Mouse (Mus musculus) bone marrow macrophage, adult 2 months (primary cell): ENCODE data around the gene Ovca2.

Experiments
- CTCF ChIP-seq: IDR thresholded peaks from 2 replicates; pipeline ENCODE4 v1.5.1; 2012; ENCODE audit warnings: low read depth, mild to moderate bottlenecking, low read length, moderate library complexity
- POLR2A ChIP-seq: IDR thresholded peaks from 2 replicates; pipeline ENCODE4 v1.6.1; 2012; ENCODE audit warnings: mild to moderate bottlenecking, low read depth, low read length, borderline replicate concordance

DNA sequence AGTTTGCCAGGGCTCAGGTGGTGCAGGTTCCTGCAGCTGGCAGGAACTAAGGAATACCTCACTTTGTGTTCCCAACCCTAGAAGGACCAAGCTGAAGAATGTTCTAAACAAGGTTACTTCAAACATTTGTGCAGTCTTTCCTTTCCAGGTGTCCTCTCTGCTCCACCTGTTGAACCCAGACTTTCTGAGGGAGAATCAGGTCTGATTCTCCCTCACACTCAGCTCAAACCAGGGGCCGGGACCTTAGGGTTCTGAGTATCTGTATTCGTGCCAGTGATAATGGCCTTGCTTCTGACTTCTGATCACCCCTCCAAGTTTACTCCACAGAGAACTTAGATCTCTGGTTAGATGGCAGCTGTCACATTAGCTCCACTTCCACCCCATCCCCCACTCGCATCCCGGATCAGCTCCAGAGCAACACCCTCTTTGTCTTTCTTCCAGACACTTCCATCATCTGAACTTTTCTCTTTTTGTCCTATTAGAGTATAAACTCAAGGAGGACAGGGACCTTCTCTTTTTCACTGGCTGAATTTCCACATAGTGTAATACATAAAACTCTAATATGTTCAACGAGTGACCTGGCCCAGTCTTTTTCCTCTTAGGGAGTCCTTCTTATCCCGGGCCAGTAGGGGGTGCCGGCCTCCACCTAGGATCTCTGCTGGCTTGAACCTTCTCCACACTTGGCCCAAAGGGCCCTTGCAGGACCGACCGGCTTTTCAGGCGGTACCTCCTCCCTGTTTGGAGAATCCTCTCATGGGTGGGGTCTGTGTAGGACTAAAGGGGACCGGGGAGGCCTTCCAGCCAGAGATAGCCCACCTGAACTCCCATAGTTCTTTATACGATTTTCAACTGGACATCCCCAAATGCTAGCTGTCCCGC, 13.9 kb upstream of the Ovca2 start:
- peak; percentile 70 for TF ChIP-seq CTCF
- no peak for TF ChIP-seq POLR2A
